Mouse (Mus musculus): ENCODE results near the gene Mfsd14a. TPM values are rescaled to one million over a fixed set of nuclear protein-coding genes. Genes with fewer than 3 reads are reported as not detected.

The Mfsd14a gene
- polyA plus RNA-seq, 2 experiments from 2014 or later = 84.4 to 86.1 TPM

DNA sequence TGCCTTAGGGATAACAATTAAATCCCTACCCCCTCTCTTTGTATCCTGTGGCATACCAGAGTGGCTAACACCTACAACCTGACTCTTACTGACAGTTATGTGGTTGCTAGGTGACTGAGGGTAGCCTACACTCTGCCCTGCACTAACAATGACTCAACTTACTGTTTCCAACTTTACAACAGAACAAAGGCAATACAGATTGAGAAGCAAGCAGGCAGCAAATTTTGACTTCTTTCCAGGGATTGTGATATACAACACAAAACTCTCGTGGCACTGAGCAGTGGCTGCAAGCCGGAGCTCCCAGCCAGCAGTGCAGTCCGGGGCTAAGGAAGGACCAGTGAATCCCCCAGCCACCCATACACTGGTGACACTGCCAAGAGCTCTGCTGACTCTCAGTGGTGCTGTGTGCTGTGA is 10.4 kb downstream of the Mfsd14a start:
- no peak for ATAC-seq

DNA sequence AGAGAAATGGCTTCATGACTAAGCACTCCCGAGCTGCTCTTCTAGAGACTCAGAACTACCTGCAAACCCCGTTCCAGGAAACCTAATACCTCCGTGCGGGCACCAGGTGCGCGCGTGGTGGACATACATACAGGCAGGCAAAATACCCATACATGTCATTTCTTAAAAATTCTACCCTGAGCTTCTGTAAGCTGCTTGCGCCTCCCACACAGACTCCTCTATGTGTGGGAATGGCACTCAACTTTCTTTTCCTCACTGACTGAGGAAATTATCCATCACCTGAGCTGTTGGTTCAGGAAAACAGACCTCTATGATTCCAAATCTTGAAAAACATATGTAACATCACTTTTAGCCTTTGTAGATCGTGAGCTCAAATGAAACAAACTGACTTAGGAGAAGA is 11.8 kb downstream of the Mfsd14a start:
- ATAC-seq = no peak

DNA sequence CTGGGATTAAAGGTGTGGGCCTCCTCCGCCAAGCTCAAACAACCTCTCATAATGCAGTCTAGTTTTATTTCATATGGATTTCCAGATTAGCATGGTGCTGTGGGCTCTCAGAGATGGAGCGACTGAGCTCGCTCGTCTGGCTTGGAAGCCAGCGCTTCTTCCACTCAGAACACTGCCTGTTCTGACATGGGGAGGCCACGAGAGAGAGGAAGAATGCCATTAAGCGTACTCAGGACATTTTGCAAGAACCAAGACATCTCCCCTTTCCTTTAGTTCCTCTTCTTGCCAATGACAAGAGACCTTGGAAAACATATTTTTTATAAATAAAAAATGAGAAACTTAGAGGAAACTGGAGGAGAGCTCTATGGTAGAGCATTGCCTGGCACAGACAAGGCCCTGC is 13.7 kb downstream of the Mfsd14a start:
- no peak for ATAC-seq

DNA sequence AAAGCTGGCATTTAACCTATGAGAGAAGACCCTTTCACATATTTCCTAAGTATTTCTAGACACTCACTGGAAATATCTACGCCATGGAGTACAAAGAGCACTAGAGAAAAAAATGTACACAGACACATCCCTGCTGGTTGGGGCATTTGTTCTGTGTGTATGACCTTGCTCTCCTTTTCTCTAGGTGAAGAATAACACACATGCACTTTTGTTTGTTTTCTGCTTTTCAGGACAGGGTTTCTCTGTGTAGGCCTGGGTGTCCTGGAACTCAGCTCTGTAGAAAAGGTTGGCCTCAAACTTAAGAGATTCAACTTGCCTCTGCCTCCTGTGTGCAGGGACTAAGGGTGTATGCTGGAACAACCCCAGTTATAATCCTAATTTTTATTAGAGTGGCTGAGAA is 16.1 kb downstream of the Mfsd14a start:
- ATAC-seq = no peak

DNA sequence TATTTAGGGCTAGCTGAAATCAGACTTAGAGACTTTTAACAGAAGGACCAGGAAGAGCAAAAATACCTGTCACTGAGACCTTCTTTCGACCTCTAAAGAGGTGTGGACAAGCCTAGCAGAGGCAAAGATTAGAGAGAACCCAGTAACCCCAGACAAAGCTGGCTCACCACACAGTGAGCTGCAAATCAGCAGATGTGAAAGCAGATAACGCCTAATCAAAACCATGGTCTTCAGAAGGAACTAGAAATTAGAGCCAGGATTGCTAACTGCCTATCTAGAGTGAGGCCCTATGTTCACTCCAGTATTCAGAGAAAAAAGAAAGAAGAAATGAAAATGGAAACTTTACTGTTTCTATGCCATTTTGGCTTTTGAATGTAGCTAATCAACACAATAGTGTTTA is 20.1 kb downstream of the Mfsd14a start:
- ATAC-seq = no peak

DNA sequence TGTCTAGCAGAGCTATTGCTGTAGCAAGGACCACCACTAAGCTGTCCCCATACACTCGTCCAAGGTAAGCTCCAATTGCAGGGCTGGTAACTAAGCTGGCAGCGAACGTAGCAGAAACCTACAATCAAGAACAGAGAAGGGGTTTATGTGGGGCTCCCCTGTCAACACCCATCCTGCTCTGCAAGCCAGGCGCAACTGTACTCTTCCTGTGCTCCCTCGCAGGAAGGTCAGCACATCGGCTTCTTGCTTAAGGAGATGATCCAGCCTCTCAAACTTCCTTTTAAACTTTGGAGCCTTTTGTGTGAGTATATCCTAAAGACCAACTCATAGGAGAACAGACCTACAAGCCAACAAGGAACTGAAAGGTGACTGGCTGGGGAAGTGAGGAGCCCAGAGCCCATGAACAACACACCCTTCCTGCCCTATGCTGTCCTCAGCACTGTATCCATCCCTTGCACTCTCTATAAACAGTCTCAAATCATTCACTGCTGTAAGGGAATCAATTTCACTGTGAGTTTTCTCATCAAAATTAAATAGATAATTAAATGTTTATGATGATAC is 20.6 kb downstream of the Mfsd14a start:
- no peak for ATAC-seq

DNA sequence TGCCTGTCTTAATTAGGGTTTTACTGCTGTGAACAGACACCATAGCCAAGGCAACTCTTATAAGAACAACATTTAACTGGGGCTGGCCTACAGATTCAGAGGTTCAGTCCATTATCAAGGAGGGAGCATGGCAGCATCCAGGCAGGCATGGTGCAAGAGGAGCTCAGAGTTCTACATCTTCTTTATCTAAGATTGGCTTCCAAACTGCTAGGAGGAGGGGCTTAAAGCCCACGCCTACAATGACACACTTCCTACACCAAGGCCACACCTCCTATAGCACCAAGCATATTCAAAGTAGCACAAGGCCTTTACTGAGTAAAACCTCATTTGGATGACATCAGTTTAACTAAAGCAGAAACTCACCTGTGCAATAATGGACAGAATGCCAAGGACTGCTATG is 22.5 kb downstream of the Mfsd14a start:
- ATAC-seq = peak; percentile 54

DNA sequence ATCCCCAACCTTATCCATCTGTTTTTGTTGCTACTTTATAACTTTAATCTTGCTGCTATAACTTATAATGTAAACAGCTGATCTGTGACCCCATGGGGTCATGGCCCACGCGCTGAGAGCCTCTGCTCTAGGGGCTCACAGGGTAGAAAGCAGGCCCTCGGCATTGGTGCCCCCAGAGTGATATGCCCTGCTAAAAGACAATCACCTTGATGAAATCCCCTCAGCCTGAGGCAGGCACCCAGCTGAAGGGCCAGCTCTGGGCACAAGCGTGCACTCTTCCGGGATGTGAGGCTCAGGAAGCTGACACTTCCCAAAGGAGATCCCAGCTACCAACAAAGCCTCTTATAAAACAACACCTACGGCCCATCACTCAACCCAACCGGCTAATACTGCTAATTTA is 23.9 kb downstream of the Mfsd14a start:
- no peak for ATAC-seq

DNA sequence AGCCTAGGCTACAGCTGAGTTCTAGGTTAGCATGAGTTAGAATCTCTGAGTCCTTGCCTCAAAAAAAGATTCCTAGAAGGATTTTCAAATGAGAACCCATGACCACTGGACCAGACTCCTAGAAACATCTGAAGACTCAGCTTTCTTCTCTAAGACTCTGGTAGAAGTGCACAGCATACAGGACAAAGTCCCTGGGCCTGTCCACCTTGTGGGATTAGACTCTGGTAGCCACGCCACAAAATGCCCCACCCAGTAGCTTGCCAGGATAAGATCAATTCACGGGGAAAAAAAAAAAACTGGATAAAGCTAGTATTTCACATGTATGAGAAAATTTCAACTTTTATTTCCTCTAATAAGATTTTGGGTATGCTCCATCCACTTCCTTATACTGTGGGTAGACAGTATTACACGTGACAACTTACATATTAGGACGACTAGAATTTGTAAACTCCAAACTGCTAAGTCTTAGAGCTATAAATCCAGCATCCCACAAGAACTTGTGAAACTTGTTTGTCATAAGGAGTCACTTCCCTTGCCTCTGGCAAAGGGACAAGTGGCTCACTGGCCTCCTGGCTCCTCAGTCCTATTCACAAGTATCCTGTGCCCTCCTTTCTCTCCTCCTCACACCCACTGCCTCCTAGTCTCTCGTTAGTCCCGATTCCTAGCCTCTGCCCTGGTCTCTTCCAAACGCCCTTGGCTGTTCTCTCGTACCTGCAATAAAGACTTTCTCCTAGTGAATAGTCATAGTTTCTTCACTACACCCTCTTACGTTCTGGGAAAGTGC is 24.6 kb downstream of the Mfsd14a start:
- no peak for ATAC-seq

DNA sequence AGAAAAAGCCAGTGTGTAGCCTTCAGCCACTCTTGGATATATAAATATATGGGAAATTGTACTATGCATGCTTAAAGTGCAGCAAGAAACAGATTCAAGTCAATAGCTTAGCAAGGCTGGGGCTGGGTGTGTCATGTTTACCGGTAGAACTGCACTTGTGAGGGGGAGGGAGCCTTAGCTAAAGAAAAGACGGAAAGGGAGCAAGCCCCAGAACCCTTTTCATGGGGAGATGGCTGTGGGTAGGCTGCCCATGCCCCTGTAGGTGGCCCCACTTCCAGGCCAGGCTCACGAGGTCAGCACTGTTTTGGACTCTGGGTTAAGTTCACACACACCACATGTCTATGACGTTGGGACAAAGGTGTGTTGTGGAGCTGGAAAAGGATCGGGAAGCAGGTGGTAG is 26.7 kb downstream of the Mfsd14a start:
- no peak for ATAC-seq

DNA sequence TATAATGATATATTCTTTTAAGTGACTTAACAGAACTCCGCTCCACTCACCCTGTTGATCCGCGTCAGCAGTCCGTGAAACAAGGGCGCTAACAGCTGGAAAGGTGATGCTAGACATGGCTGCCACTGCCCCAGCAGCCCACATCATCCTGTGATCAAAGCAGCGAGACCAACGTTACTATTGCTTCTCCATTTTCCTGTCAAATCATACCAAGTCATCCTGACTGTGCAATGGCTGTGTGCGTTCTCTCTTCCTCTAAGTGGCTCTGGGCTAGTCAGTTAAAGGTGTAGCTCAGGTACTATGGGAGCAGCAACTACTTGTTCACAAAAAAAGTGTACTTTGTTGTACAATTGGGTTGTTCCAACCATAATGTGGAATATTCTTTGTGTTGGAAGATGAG is 27.6 kb downstream of the Mfsd14a start:
- no peak for ATAC-seq

DNA sequence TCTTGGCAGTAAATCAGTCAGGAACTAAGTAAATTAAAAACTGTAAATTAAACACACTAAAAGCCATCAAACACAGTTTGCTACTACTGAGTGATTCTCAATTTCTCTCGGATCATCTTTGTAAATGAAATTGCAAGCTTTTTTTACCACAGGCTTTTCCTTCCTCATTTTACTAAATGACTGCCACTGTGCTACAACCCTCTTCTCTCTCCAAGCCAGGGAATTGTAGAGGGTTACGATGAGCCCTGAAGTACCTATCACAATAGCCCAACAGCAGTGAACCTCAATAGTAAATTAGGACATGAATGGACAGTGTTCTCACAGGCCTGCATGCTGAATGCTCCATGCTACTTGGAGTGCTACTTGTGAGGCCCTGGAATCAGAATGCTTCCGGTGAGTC is 28.4 kb downstream of the Mfsd14a start:
- ATAC-seq = no peak

DNA sequence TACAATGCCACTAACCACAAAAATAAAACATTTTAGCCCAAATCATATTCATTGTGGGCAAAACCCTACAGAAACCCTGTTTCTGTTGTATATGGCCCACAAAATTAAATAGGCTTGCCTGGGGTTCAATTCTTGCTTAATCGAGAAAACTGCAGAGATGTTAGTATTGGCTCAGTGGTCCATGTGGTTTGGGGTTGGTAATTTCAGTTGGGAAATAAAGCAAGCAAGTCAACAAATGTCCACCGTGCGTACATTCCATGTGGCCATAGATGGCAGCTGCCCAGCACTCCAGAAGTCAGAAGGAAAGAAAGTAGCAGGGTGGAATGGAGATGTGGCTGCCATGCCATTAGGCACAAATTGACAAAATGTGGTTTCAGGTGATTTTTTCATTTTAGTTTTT is 29.5 kb downstream of the Mfsd14a start:
- ATAC-seq = no peak

DNA sequence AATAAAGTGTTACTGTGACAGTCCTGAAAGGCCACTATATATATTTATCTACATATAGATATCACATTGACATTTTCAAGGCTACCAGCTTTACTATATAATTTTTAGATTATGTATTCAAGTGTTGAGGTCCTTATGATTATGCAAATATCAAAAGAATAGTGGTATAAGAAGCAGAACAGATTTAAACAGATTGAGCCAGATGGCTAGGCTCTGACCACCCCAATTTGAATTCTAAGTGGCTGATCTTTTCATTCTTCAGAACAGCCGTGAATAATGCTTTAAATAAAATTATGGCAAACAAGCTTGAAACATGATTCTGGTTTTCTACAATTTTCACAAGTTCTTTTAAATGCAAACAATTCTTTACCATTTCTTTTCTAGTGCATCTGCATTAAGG is 31.0 kb downstream of the Mfsd14a start:
- no peak for ATAC-seq

DNA sequence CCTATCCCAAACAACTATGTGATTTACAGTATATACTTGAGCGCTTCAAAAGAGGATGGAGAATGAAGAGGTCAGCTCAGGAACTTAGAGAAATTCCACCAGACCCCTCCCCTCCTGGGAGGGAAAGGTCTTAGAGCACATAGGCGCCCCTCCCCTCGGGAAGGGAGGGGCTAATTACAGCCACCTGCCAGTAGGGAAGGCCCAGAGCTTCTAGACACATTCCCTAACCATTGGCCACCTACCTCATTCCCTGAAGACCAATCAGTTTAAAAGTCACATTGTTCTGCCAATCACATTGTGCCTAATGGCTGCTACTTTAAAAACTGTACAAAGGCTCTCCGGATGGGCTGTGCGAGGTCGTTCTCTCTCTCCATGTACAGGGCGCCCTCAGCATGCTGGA is 39.8 kb downstream of the Mfsd14a start:
- no peak for ATAC-seq

DNA sequence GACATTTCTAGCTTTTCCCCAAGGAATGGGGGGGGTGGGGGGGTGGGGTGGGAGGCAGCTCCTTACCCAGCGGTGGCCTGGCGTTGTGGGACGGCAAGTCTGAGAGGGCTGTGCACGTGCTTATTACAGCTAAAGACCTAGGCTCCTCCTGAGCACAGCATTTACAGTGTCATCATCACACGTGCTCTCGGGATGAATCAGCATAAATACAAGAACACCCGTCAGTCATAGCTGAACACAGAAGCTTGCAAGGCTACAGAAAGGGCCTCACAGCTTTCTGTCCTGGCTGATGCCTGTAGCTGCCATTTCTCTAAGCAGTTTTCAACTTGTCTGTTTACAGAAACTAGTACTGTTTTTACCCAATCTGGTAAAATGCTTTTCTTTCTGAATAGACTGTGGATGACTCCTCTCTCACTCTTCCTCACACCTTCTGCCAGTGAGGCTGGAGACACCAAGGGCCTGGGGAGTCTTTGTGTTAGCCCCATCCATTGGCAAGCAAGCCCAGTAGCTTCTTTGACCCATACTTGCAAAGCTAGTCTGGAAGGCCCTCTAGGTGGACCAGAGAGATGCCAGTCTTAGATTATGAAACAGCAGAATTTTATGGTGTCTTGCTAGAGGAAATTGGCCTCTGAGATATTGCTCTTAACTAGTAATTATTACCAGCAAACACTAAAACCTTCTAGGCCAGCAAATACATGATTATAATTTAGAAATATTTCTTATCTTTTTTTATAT is 41.7 kb downstream of the Mfsd14a start:
- ATAC-seq = no peak

DNA sequence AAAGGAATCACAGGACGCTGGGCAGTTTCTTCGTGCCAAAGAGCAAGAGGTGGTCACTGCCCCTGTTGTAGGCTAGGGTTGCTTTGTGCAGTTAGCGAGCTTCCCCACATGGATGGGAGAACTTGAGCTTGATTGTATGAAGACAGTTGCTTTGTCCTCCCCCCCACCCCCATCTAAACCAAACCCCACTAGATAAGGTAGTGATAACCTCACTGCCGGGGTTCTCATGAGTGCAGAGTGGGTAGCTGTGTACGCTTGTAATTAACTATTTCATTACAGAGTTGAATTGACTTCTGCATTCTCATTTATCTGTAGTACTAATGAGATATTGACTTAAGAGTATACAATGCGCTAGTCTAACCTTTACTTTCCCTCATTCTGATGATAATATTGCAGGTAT is 43.6 kb downstream of the Mfsd14a start:
- ATAC-seq = no peak

DNA sequence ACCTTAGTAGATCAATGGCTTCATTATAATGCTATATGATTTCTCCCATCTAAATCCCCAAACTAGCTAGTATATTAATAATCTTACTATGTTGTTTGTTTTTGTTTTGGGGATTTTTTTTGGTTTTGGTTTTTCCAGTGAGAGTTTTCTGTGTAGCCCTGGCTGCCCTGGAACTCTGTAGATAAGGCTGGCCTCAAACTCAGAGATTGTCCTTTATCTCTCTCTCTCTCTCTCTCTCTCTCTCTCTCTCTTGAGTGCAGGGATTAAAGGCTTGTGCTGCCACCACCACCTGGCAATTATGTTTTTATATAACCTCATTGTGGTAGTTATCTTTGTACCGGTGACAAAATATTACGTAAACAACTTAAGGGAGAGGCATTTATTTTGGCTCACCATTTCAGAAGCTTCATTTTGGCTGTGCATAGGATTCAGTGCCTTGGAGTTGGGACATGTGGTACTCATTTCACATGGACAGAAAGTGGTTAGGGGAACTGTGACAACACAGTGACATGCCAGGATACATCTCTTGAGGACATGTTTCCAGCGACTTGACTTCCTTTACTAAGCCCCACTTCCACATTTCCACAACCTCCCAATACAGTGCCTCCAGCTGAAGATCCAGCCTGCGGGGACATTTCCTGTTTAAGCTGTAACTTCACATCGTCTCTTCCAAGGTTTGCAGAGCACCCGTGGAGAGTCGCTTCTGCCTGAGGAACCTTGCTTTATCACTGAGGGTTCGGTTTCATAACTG is 47.0 kb downstream of the Mfsd14a start:
- no peak for ATAC-seq

DNA sequence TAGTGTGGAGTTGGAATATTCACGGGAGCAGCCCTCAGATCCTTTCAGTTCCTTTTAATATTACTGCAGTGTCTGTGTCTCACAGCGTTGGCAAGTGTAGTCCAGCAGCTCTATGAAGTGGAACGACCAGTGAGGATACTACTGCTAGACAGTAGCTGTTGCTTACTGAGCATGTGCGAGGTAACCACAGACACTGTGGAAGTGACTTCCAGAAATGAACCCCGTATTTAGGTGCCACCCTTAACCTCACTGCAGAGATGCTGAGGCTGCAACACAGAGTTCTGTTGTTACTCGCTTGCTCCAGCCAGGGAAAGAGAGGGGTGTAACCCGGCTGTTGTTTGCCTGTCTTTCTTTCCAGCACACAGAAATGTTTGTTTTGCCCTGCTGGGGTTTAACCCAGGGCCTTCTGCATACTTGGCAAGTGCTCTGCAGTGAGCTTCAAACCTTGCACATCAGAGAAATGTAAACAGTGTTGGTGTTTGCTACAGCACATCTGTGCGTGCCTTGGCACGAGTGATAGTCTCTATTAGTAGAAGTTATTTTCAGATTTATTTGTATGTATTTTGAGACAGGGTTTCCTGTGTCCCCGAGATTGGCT is 48.1 kb downstream of the Mfsd14a start, which contains the start of gene Trmt13:
Trmt13 (minus strand) TSS at position 293 of the 598 bp plus-strand sequence.
- no peak for ATAC-seq

DNA sequence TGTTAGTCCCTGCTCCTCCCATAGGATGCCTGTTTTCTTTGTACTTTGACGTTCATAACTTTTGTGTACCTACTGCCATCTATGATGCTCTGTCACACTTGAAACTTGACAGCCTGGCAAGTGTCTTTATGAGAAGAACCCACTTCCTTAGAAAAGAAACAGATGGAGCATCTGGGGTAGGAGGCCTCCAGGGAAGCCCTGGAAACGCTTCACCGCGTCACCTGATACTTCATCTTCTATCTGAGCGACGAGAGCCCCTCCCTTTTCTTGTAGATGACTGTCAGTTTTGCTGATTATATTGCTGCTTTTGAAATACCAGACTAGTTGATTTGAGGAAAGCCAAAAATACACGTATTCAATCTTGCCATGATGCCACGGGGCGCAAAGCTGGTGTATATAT is 57.9 kb downstream of the Mfsd14a start:
- no peak for ATAC-seq

DNA sequence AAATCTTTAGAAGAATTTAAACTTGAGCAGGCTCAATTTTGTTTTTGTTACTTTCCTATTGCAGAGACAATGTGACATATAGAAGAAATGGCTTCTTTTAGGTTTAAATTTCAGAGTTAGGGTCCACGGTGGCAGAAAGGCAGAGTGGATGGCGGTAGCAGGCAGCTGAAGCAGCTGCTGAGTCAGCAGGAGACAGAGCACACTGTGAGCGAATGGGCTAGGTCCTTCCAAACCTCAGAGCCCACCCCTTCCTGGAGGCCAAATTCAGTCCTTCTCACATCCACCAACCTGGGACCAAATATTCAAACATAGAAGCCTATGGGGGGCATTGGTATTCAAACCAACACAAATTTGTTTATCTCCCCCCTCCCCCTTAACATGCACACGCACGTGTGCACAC is 60.7 kb downstream of the Mfsd14a start:
- ATAC-seq = no peak

DNA sequence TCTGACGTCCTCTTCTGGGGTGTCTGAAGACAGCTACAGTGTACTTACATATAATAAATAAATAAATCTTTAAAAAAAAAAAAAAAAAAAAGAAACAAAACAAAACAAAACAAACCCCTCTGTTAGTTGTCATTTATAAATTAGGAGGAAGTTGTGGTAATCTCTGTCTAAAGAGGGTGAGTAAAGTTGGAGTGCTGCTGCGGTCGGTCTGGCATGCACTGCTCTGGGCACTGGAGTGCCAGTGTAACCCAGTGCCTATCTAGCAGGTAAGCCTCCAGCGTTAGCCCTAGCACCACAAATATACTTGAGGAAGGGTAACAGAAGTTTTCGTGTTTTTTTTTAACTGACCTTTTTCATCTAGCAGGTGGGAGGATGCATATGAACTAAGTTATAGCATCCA is 61.5 kb downstream of the Mfsd14a start:
- no peak for ATAC-seq

DNA sequence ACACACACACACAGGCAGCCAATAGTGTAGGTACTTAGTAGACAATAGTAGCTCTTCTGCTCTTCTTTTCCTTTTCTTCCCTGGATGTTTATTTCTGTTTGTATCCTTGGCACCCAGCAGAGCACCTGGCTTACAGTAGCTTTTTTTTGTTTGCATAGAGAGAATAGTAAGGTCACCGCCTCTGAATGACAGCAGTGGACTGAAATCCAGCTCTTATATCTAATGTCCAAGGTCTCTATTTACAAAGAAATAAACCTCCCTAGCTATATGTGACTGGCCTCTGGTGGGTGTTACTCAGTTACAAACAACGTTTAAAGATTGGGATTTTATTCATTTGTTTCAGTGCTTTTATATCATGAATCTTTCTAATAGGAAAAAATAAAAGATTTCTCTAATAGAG is 62.8 kb downstream of the Mfsd14a start:
- no peak for ATAC-seq
